10 mouse cellular contexts compared by ENCODE assay signal in the genomic region with DNA sequence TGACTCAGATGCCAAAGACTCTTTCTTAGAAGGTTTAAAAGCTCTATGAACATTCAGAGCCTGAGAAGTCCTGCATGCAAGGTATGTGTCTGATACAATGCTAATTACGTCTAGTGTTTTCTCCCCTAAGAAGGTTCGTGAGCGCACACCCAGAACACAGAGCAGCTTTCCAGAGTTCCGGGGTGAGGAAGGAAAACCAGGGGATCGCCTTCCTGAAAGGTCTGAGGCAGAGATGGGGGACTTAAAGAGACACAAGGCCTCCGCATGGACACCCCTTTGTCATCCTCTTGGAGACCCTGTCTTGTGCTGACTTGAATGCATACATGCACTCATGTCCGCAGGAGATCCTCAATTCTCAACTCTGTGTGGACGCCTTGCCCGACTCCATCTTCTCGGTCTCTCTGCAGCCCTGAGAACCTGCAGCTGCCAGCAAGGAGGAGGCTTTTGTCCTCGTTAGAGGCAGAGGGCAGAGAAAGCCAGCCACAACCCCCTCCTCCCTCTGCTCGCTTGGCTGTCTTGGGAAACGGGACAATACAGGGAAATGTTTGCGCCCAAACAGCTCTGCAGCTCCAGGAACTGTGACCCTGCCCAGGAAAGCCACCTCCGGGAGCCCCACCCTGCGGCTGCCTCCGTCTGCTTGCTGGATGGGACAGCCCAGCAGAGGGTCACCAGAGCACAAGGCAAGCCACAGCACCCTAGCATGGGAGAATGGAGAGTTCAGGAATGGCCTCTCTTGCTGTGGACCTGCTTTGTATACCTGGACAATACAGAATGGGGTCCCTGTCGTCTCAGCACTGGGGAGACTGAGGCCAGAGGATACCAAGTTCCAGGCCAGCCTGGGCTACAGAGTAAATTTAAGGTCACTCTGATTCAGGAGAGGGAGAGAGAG. TPM values are rescaled to one million over a fixed set of nuclear protein-coding genes. Genes with fewer than 3 reads are reported as not detected.
A peak's percentile ranks its signal among the peaks of the same experiment; 100 is the strongest.
DNase-seq lines count a peak whose midpoint lies in the region; ATAC-seq and TF ChIP-seq lines count a peak whose summit lies in the region.
"Had no signal": no experiment of that assay in that cellular context is flagged by ENCODE, and none has a peak within 500 bp of the region (broad histone marks: within the 10 kb centered on the region; RNA-seq: fewer than 3 reads in every experiment).

No protein-coding gene starts in this region.

- no peak overlapping the region for H3K4me3 ChIP-seq in midbrain, embryonic 10.5 days
- no peak overlapping the region for H3K4me3 ChIP-seq in midbrain, postnatal 0 days (ENCODE audit: low read depth, low read length)
- no peak overlapping the region for H3K4me3 ChIP-seq in heart, embryonic 12.5 days
- no peak overlapping the region for H3K4me3 ChIP-seq in stomach, embryonic 15.5 days (replicated peaks)
- H3K4me3 ChIP-seq: embryonic facial prominence, embryonic 12.5 days had no signal

- H3K27ac ChIP-seq in midbrain, embryonic 10.5 days (replicated peaks): peak overlapping the region; percentile 19
- no peak overlapping the region for H3K27ac ChIP-seq in midbrain, postnatal 0 days (ENCODE audit: low read depth, low read length)
- peak overlapping the region; percentile 42 for H3K27ac ChIP-seq in heart, embryonic 12.5 days (ENCODE audit: poor library complexity, severe bottlenecking)
- peak overlapping the region; percentile 23; the same call in 1 of the 2 replicates for H3K27ac ChIP-seq in stomach, embryonic 15.5 days
- H3K27ac ChIP-seq: embryonic facial prominence, embryonic 12.5 days had no signal

- H3K27me3 ChIP-seq in midbrain, embryonic 10.5 days (ENCODE audit: low read depth, poor library complexity, severe bottlenecking): no peaks in the 10 kb centered on the region
- H3K27me3 ChIP-seq in midbrain, postnatal 0 days (ENCODE audit: insufficient read depth, low read length): no peaks in the 10 kb centered on the region
- no peaks in the 10 kb centered on the region for H3K27me3 ChIP-seq in heart, embryonic 12.5 days (replicated peaks)
- no peaks in the 10 kb centered on the region for H3K27me3 ChIP-seq in stomach, embryonic 15.5 days (replicated peaks)

- DNase-seq in midbrain, embryonic 10.5 days (ENCODE audit: low spot score): no peak
- no peak for DNase-seq in midbrain, postnatal 0 days (ENCODE audit: low spot score)
- DNase-seq in kidney, postnatal 25 days: peak; percentile 72 to 91
- DNase-seq in spleen, postnatal 14 days (ENCODE audit: low spot score in 2 of 2): no peak

- H3K9me3 ChIP-seq in midbrain, embryonic 10.5 days (replicated peaks): no peaks in the 10 kb centered on the region
- H3K9me3 ChIP-seq in midbrain, postnatal 0 days (ENCODE audit: low read length): no peaks in the 10 kb centered on the region
- H3K9me3 ChIP-seq in heart, embryonic 12.5 days (replicated peaks): no peaks in the 10 kb centered on the region
- H3K9me3 ChIP-seq in stomach, embryonic 15.5 days: no peaks in the 10 kb centered on the region
- H3K9me3 ChIP-seq: embryonic facial prominence, embryonic 12.5 days had no signal

- no peak overlapping the region for H3K9ac ChIP-seq in midbrain, postnatal 0 days (replicated peaks; ENCODE audit: low read length, poor library complexity, severe bottlenecking)
- H3K9ac ChIP-seq in heart, embryonic 12.5 days: no peak overlapping the region
- H3K9ac ChIP-seq in stomach, embryonic 15.5 days: no peak overlapping the region
- H3K9ac ChIP-seq: embryonic facial prominence, embryonic 12.5 days had no signal

- no peak for ATAC-seq in midbrain, postnatal 0 days (ENCODE audit: low FRiP score)
- peak; percentile 68 for ATAC-seq in heart, embryonic 12.5 days (ENCODE audit: insufficient number of reproducible peaks, low FRiP score)
- ATAC-seq in stomach, embryonic 15.5 days (ENCODE audit: insufficient read depth, low FRiP score, low read depth): no peak; the same call in 1 of the 2 replicates
- ATAC-seq in erythroid progenitor cell, adult 5-6 weeks (replicated peaks; ENCODE audit: low FRiP score, poor library complexity, severe bottlenecking): no peak
- no peak for ATAC-seq in inflammation-experienced regulatory T-cells, adult 6 months

- TF ChIP-seq CTCF in midbrain, postnatal 0 days (IDR thresholded peaks at IDR 0.05): no peak

- 56% methylated on average over 18 of the region's 18 CpGs for WGBS in midbrain, embryonic 10.5 days
- WGBS in midbrain, postnatal 0 days: 53% methylated on average over 18 of the region's 18 CpGs
- WGBS in heart, embryonic 12.5 days: 58% methylated on average over 18 of the region's 18 CpGs
- 51% methylated on average over 18 of the region's 18 CpGs for WGBS in stomach, embryonic 15.5 days

- H3K36me3 ChIP-seq in midbrain, embryonic 10.5 days: no peaks in the 10 kb centered on the region
- H3K36me3 ChIP-seq in midbrain, postnatal 0 days (ENCODE audit: insufficient read depth, low read length): no peaks in the 10 kb centered on the region
- H3K36me3 ChIP-seq in heart, embryonic 12.5 days: no peaks in the 10 kb centered on the region
- H3K36me3 ChIP-seq in stomach, embryonic 15.5 days: no peaks in the 10 kb centered on the region
- H3K36me3 ChIP-seq: embryonic facial prominence, embryonic 12.5 days; G1E had no signal

- H3K4me1 ChIP-seq in midbrain, embryonic 10.5 days: peaks cover 7% of the 10 kb centered on the region
- no peaks in the 10 kb centered on the region for H3K4me1 ChIP-seq in midbrain, postnatal 0 days (ENCODE audit: insufficient read depth, low read length)
- H3K4me1 ChIP-seq in heart, embryonic 12.5 days (replicated peaks): 0 out of 2 replicates have a peak, but pooled peaks cover 11% of the 10 kb centered on the region
- H3K4me1 ChIP-seq in stomach, embryonic 15.5 days: no peaks in the 10 kb centered on the region
- H3K4me1 ChIP-seq: embryonic facial prominence, embryonic 12.5 days had no signal

- no peak overlapping the region for H3K4me2 ChIP-seq in midbrain, postnatal 0 days (ENCODE audit: low read depth, low read length, poor library complexity, severe bottlenecking)
- H3K4me2 ChIP-seq in heart, embryonic 12.5 days: no peak overlapping the region
- H3K4me2 ChIP-seq in stomach, embryonic 15.5 days: no peak overlapping the region
- H3K4me2 ChIP-seq: embryonic facial prominence, embryonic 12.5 days had no signal

RNA-seq across cellular contexts. Expression of gene Tmem270, which starts 18.8 kb away (rescaled TPM):
- not detected in 2 replicates for polyA plus RNA-seq in midbrain, embryonic 10.5 days (2016; fragmentation: Nextera tagmentation; extraction: Ambion mirVana)
- not detected in 2 replicates for total RNA-seq in midbrain, postnatal 0 days (2014; rRNA removed)
- polyA plus RNA-seq in midbrain, postnatal 0 days (2015; fragmentation: Nextera tagmentation; extraction: Ambion mirVana): 0.19 TPM in 1 of 2 replicates, not detected in the other
- polyA plus RNA-seq in heart, embryonic 12.5 days (2016; fragmentation: Nextera tagmentation; extraction: Ambion mirVana): not detected in 2 replicates
- polyA plus RNA-seq in stomach, embryonic 15.5 days (2015; fragmentation: Nextera tagmentation; extraction: Ambion mirVana): not detected in 2 replicates
- 2.5 TPM in 1 of 2 replicates, not detected in the other for total RNA-seq in erythroid progenitor cell, adult 5-6 weeks (2015; ENCODE audit: low replicate concordance)
- total RNA-seq in erythroid progenitor cell, adult 5-6 weeks (2017; ENCODE audit: low replicate concordance): not detected in 2 replicates
- polyA plus RNA-seq in inflammation-experienced regulatory T-cells, adult 6 months (2017; shearing (Covaris generic)): not detected
- total RNA-seq: G1E had no signal
- polyA plus RNA-seq: embryonic facial prominence, embryonic 12.5 days; G1E had no signal

RNA-seq across cellular contexts. Expression of gene Cldn13, which starts 27.6 kb away (rescaled TPM):
- polyA plus RNA-seq in midbrain, embryonic 10.5 days (2016; fragmentation: Nextera tagmentation; extraction: Ambion mirVana): 3.2 and 3.8 TPM in 2 replicates
- not detected in 2 replicates for total RNA-seq in midbrain, postnatal 0 days (2014; rRNA removed)
- polyA plus RNA-seq in midbrain, postnatal 0 days (2015; fragmentation: Nextera tagmentation; extraction: Ambion mirVana): not detected in 2 replicates
- polyA plus RNA-seq in heart, embryonic 12.5 days (2016; fragmentation: Nextera tagmentation; extraction: Ambion mirVana): 5.4 and 10.0 TPM in 2 replicates
- polyA plus RNA-seq in stomach, embryonic 15.5 days (2015; fragmentation: Nextera tagmentation; extraction: Ambion mirVana): 7.9 and 22.3 TPM in 2 replicates
- 702 and 793 TPM in 2 replicates for total RNA-seq in erythroid progenitor cell, adult 5-6 weeks (2015; ENCODE audit: low replicate concordance)
- total RNA-seq in erythroid progenitor cell, adult 5-6 weeks (2017; ENCODE audit: low replicate concordance): 370 and 493 TPM in 2 replicates
- not detected for polyA plus RNA-seq in inflammation-experienced regulatory T-cells, adult 6 months (2017; shearing (Covaris generic))
- polyA plus RNA-seq: G1E had no signal

RNA-seq across cellular contexts. Expression of gene Mettl27, which starts 44.5 kb away (rescaled TPM):
- 9.6 and 12.8 TPM in 2 replicates for polyA plus RNA-seq in midbrain, embryonic 10.5 days (2016; fragmentation: Nextera tagmentation; extraction: Ambion mirVana)
- total RNA-seq in midbrain, postnatal 0 days (2014; rRNA removed): 4.7 and 5.0 TPM in 2 replicates
- polyA plus RNA-seq in midbrain, postnatal 0 days (2015; fragmentation: Nextera tagmentation; extraction: Ambion mirVana): 7.2 and 7.5 TPM in 2 replicates
- 8.6 and 11.1 TPM in 2 replicates for polyA plus RNA-seq in heart, embryonic 12.5 days (2016; fragmentation: Nextera tagmentation; extraction: Ambion mirVana)
- polyA plus RNA-seq in stomach, embryonic 15.5 days (2015; fragmentation: Nextera tagmentation; extraction: Ambion mirVana): 20.9 and 21.0 TPM in 2 replicates
- total RNA-seq in erythroid progenitor cell, adult 5-6 weeks (2015; ENCODE audit: low replicate concordance): 41.1 and 65.6 TPM in 2 replicates
- total RNA-seq in erythroid progenitor cell, adult 5-6 weeks (2017; ENCODE audit: low replicate concordance): 28.3 and 42.1 TPM in 2 replicates
- 10 to 100 TPM in 2 of 3 experiments, 1 to 10 TPM in 1; 6.3 to 17.2 (median 12.0) TPM for polyA plus RNA-seq in inflammation-experienced regulatory T-cells, adult 6 months (2017; shearing (Covaris generic))

RNA-seq across cellular contexts. Expression of gene Cldn4, which starts 59.0 kb away (rescaled TPM):
- polyA plus RNA-seq in midbrain, embryonic 10.5 days (2016; fragmentation: Nextera tagmentation; extraction: Ambion mirVana): 3.2 and 3.4 TPM in 2 replicates
- 0.77 TPM in 1 of 2 replicates, not detected in the other for total RNA-seq in midbrain, postnatal 0 days (2014; rRNA removed)
- not detected in 2 replicates for polyA plus RNA-seq in midbrain, postnatal 0 days (2015; fragmentation: Nextera tagmentation; extraction: Ambion mirVana)
- polyA plus RNA-seq in heart, embryonic 12.5 days (2016; fragmentation: Nextera tagmentation; extraction: Ambion mirVana): 1.0 and 1.1 TPM in 2 replicates
- polyA plus RNA-seq in stomach, embryonic 15.5 days (2015; fragmentation: Nextera tagmentation; extraction: Ambion mirVana): 54.5 and 58.6 TPM in 2 replicates
- total RNA-seq in erythroid progenitor cell, adult 5-6 weeks (2015; ENCODE audit: low replicate concordance): 0.84 TPM in 1 of 2 replicates, not detected in the other
- not detected in 2 replicates for total RNA-seq in erythroid progenitor cell, adult 5-6 weeks (2017; ENCODE audit: low replicate concordance)
- not detected for polyA plus RNA-seq in inflammation-experienced regulatory T-cells, adult 6 months (2017; shearing (Covaris generic))
- polyA plus RNA-seq: G1E had no signal

Comparison
In these comparisons a context has a peak if more than half of its experiments do, and no peak if none do; other contexts are left out.
1. DNase-seq: peak in kidney, postnatal 25 days (2 of 2); none in midbrain, embryonic 10.5 days (single experiment), midbrain, postnatal 0 days (single experiment) and spleen, postnatal 14 days (0 of 2).